Mouse (Mus musculus) T-helper 1 cell (primary cell): ENCODE data around the gene Cgas.
"Not testable (repeated sequence)": the region's sequence is repeated elsewhere in the genome, so short reads cannot be mapped to it uniquely, and the experiment has no call there.

Experiments
- in situ Hi-C: fragments of 300-600 bp; cut with MboI, MseI; formaldehyde crosslinking; loops from one replicate; pipeline ENCODE4 v1.15.1; 2025; ENCODE audit warnings: high pct_unique_total_duplicates

Gene Cgas

GRCm38 (mm10) chr9:78442579-78443392, at the start of gene Cgas:
Cgas (minus strand) TSS chr9:78443237.
- in situ Hi-C loops, result no loop called here

GRCm38 (mm10) chr9:78492254-78492653, 49.2 kb upstream of the Cgas start:
- in situ Hi-C loops, result no loop called here

GRCm38 (mm10) chr9:78491169-78491568, 48.1 kb upstream of the Cgas start:
- in situ Hi-C loops, result no loop called here

GRCm38 (mm10) chr9:78488890-78489420, 45.9 kb upstream of the Cgas start, which contains the start of gene Eef1a1:
Eef1a1 (minus strand) TSS chr9:78489151.
- in situ Hi-C loops, result no loop called here

- in situ Hi-C loops, result not testable (repeated sequence)
Measured at GRCm38 (mm10) chr9:78488021-78488420, 45.0 kb upstream of the Cgas start.

GRCm38 (mm10) chr9:78484660-78485059, 41.6 kb upstream of the Cgas start:
- in situ Hi-C loops, result loop anchor here (5.0 kb wide), 1 partner anchor 38 kb away; no protein-coding TSS in a partner anchor

GRCm38 (mm10) chr9:78482386-78482785, 39.3 kb upstream of the Cgas start:
- in situ Hi-C loops, result loop anchor here (5.0 kb wide), 1 partner anchor 40 kb away; no protein-coding TSS in a partner anchor

- in situ Hi-C loops, result loop anchor here (5.0 kb wide), 1 partner anchor 41 kb away; no protein-coding TSS in a partner anchor
Measured at GRCm38 (mm10) chr9:78481423-78482331, 38.6 kb upstream of the Cgas start.

- in situ Hi-C loops, result loop anchor here (5.0 kb wide), 1 partner anchor 41 kb away; no protein-coding TSS in a partner anchor
Measured at GRCm38 (mm10) chr9:78480706-78481358, 37.8 kb upstream of the Cgas start.

- in situ Hi-C loops, result loop anchor here (5.0 kb wide), 1 partner anchor 42 kb away; no protein-coding TSS in a partner anchor
Measured at GRCm38 (mm10) chr9:78480227-78480626, 37.2 kb upstream of the Cgas start.

- in situ Hi-C loops, result not testable (repeated sequence)
Measured at GRCm38 (mm10) chr9:78479308-78479707, 36.3 kb upstream of the Cgas start.

- in situ Hi-C loops, result not testable (repeated sequence)
Measured at GRCm38 (mm10) chr9:78478009-78478605, 35.1 kb upstream of the Cgas start.

GRCm38 (mm10) chr9:78477021-78477551, 34.0 kb upstream of the Cgas start:
- in situ Hi-C loops, result no loop called here

GRCm38 (mm10) chr9:78476531-78477020, 33.5 kb upstream of the Cgas start:
- in situ Hi-C loops, result no loop called here

GRCm38 (mm10) chr9:78475873-78476272, 32.8 kb upstream of the Cgas start:
- in situ Hi-C loops, result no loop called here

- in situ Hi-C loops, result no loop called here
Measured at GRCm38 (mm10) chr9:78475383-78475780, 32.3 kb upstream of the Cgas start.

GRCm38 (mm10) chr9:78474771-78475382, 31.8 kb upstream of the Cgas start:
- in situ Hi-C loops, result no loop called here

GRCm38 (mm10) chr9:78474270-78474669, 31.2 kb upstream of the Cgas start:
- in situ Hi-C loops, result no loop called here

- in situ Hi-C loops, result no loop called here
Measured at GRCm38 (mm10) chr9:78473588-78473987, 30.6 kb upstream of the Cgas start.

- in situ Hi-C loops, result no loop called here
Measured at GRCm38 (mm10) chr9:78465725-78466124, 22.7 kb upstream of the Cgas start.
